7 mouse cellular contexts compared by ENCODE assay signal in the genomic region with DNA sequence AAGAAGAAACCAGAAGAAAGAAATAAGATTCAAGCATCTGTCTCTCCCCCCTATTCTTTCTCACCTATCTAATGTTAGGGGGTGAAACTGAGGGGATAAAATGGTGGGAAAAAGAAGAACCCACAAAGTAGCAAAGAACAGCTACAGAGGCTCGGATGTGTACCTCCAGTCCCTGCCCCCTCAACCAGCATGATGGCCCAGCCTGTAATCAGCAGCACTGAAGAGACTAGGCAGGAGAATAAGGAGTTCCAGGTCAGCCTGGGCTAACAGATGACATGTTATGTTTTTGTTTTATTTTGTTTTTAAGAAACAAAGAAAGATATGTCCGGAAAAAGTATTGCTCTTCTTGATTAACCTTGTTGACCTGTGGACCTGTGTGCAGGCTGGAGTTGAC. TPM values are rescaled to one million over a fixed set of nuclear protein-coding genes. Genes with fewer than 3 reads are reported as not detected.
DNase-seq lines count a peak whose midpoint lies in the region; ATAC-seq and TF ChIP-seq lines count a peak whose summit lies in the region.

No protein-coding gene starts in this region.

- no peak for TF ChIP-seq POLR2A in lung, adult 2 months (IDR thresholded peaks at IDR 0.05; ENCODE audit: borderline replicate concordance, extremely low read depth, low read depth, low read length)

- peak overlapping the region; percentile 84 for H3K4me3 ChIP-seq in lung, embryonic 16.5 days (ENCODE audit: low read length)
- no peak overlapping the region for H3K4me3 ChIP-seq in lung, adult 2 months (replicated peaks; ENCODE audit: extremely low read depth, low read depth, low read length)
- H3K4me3 ChIP-seq in forebrain, postnatal 0 days (ENCODE audit: low read depth, low read length), result peak overlapping the region; percentile 64
- peak overlapping the region in 1 of 2 experiments; percentile 64; a peak in 2 of 4 replicates for H3K4me3 ChIP-seq in liver, embryonic 14.5 days (ENCODE audit: insufficient read depth in 1 of 2, low read depth in 2 of 2, low read length in 2 of 2)
- H3K4me3 ChIP-seq in stomach, embryonic 15.5 days (replicated peaks), result no peak overlapping the region

- no peak for DNase-seq in lung, adult 2 months
- no peak for DNase-seq in forebrain, postnatal 0 days
- DNase-seq in liver, embryonic 14.5 days (ENCODE audit: low read depth in 3 of 3, low spot score in 3 of 3), result no peak
- DNase-seq in urinary bladder, postnatal 25 days (ENCODE audit: low spot score), result no peak
- no peak for DNase-seq in right cerebral cortex, adult 18-20 months

- H3K9me3 ChIP-seq in lung, embryonic 16.5 days (ENCODE audit: control insufficient read depth, low read length), result no peaks in the 10 kb centered on the region
- H3K9me3 ChIP-seq in forebrain, postnatal 0 days (ENCODE audit: low read length), result no peaks in the 10 kb centered on the region
- H3K9me3 ChIP-seq in liver, embryonic 14.5 days (ENCODE audit: control insufficient read depth, low read length), result no peaks in the 10 kb centered on the region
- H3K9me3 ChIP-seq in stomach, embryonic 15.5 days, result no peaks in the 10 kb centered on the region

- no peak overlapping the region for H3K9ac ChIP-seq in lung, embryonic 16.5 days (ENCODE audit: low read length)
- H3K9ac ChIP-seq in forebrain, postnatal 0 days, result no peak overlapping the region
- no peak overlapping the region; the same call in 1 of the 2 replicates for H3K9ac ChIP-seq in liver, embryonic 14.5 days (replicated peaks)
- no peak overlapping the region for H3K9ac ChIP-seq in stomach, embryonic 15.5 days

- 6% methylated on average over 2 of the region's 2 CpGs for WGBS in lung, embryonic 16.5 days
- WGBS in lung, adult 2 months, result 1% methylated on average over 2 of the region's 2 CpGs
- WGBS in forebrain, postnatal 0 days, result 9% methylated on average over 2 of the region's 2 CpGs
- 2% methylated on average over 2 of the region's 2 CpGs for WGBS in liver, embryonic 14.5 days (ENCODE audit: insufficient replicate concordance)
- WGBS in stomach, embryonic 15.5 days, result 2% methylated on average over 2 of the region's 2 CpGs

- TF ChIP-seq CTCF in lung, adult 2 months (IDR thresholded peaks at IDR 0.05; ENCODE audit: insufficient read depth, low read length), result no peak
- TF ChIP-seq CTCF in forebrain, postnatal 0 days (IDR thresholded peaks at IDR 0.05; ENCODE audit: low read depth), result no peak
- no peak for TF ChIP-seq CTCF in liver, embryonic 14.5 days (IDR thresholded peaks at IDR 0.05; ENCODE audit: low read depth)

- H3K4me1 ChIP-seq in lung, embryonic 16.5 days (replicated peaks; ENCODE audit: control insufficient read depth, insufficient read depth, low read length), result peaks cover 6% of the 10 kb centered on the region
- peaks cover 2% of the 10 kb centered on the region for H3K4me1 ChIP-seq in lung, adult 2 months (ENCODE audit: control insufficient read depth, insufficient read depth, low read length)
- H3K4me1 ChIP-seq in forebrain, postnatal 0 days (ENCODE audit: insufficient read depth), result peaks cover 4% of the 10 kb centered on the region
- H3K4me1 ChIP-seq in liver, embryonic 14.5 days (replicated peaks; ENCODE audit: control insufficient read depth in 2 of 2, insufficient read depth in 2 of 2, low read length in 1 of 2), result peaks cover 0 to 3% of the 10 kb centered on the region in 2 experiments; a peak in 2 of 4 replicates
- H3K4me1 ChIP-seq in stomach, embryonic 15.5 days, result peaks cover 5% of the 10 kb centered on the region; the same call in 1 of the 2 replicates

- no peak for TF ChIP-seq EP300 in liver, embryonic 14.5 days (IDR thresholded peaks at IDR 0.05; ENCODE audit: low read depth)

- H3K27me3 ChIP-seq in lung, embryonic 16.5 days (ENCODE audit: control insufficient read depth, insufficient read depth, low read depth, low read length), result no peaks in the 10 kb centered on the region
- H3K27me3 ChIP-seq in forebrain, postnatal 0 days (ENCODE audit: insufficient read depth, low read length), result no peaks in the 10 kb centered on the region
- no peaks in the 10 kb centered on the region for H3K27me3 ChIP-seq in liver, embryonic 14.5 days (ENCODE audit: control insufficient read depth, insufficient read depth, low read length)
- no peaks in the 10 kb centered on the region for H3K27me3 ChIP-seq in stomach, embryonic 15.5 days (replicated peaks)

- no peak overlapping the region for H3K27ac ChIP-seq in lung, embryonic 16.5 days (ENCODE audit: low read length)
- H3K27ac ChIP-seq in forebrain, postnatal 0 days (ENCODE audit: low read depth, low read length), result no peak overlapping the region
- no peak overlapping the region for H3K27ac ChIP-seq in liver, embryonic 14.5 days
- no peak overlapping the region for H3K27ac ChIP-seq in stomach, embryonic 15.5 days

- H3K36me3 ChIP-seq in lung, embryonic 16.5 days (ENCODE audit: control insufficient read depth, insufficient read depth, low read length), result no peaks in the 10 kb centered on the region
- peaks cover 4% of the 10 kb centered on the region; the same call in 1 of the 2 replicates for H3K36me3 ChIP-seq in forebrain, postnatal 0 days (ENCODE audit: insufficient read depth)
- H3K36me3 ChIP-seq in liver, embryonic 14.5 days (replicated peaks; ENCODE audit: control insufficient read depth, insufficient read depth, low read depth), result no peaks in the 10 kb centered on the region
- H3K36me3 ChIP-seq in stomach, embryonic 15.5 days, result no peaks in the 10 kb centered on the region

- no peak overlapping the region for H3K4me2 ChIP-seq in lung, embryonic 16.5 days (ENCODE audit: low read depth, low read length)
- peak overlapping the region; percentile 90; the same call in 1 of the 2 replicates for H3K4me2 ChIP-seq in forebrain, postnatal 0 days (ENCODE audit: low read depth)
- H3K4me2 ChIP-seq in liver, embryonic 14.5 days (ENCODE audit: low read depth), result peak overlapping the region; percentile 82
- no peak overlapping the region for H3K4me2 ChIP-seq in stomach, embryonic 15.5 days

- ATAC-seq in lung, embryonic 16.5 days (ENCODE audit: low read depth), result peak; percentile 42
- peak; percentile 6; the same call in 1 of the 2 replicates for ATAC-seq in forebrain, postnatal 0 days
- ATAC-seq in liver, embryonic 14.5 days (ENCODE audit: insufficient read depth), result peak; percentile 28; the same call in 1 of the 2 replicates
- 0 out of 2 replicates have a peak, but pooled peaks have one; percentile 11 for ATAC-seq in stomach, embryonic 15.5 days (ENCODE audit: insufficient read depth, low FRiP score, low read depth)

RNA-seq across cellular contexts. Expression of gene Atp6v0e2, which starts 33.6 kb away (rescaled TPM):
- 9.7 and 11.8 TPM in 2 replicates for polyA plus RNA-seq in lung, embryonic 16.5 days (2015; fragmentation: Nextera tagmentation; extraction: Ambion mirVana)
- 29.9 and 35.5 TPM in 2 replicates for polyA plus RNA-seq in lung, adult 2 months (2012; rRNA removed)
- 288 and 325 TPM in 2 replicates for total RNA-seq in forebrain, postnatal 0 days (2014; rRNA removed)
- polyA plus RNA-seq in forebrain, postnatal 0 days (2015; fragmentation: Nextera tagmentation; extraction: Ambion mirVana), result 384 and 414 TPM in 2 replicates
- polyA plus RNA-seq in liver, embryonic 14.5 days (2012; rRNA removed), result 0.75 and 1.0 TPM in 2 replicates
- 0.77 and 0.81 TPM in 2 replicates for polyA plus RNA-seq in liver, embryonic 14.5 days (2014; fragmentation: Nextera tagmentation; extraction: Ambion mirVana)
- 22.7 and 23.4 TPM in 2 replicates for polyA plus RNA-seq in stomach, embryonic 15.5 days (2015; fragmentation: Nextera tagmentation; extraction: Ambion mirVana)

RNA-seq across cellular contexts. Expression of gene Lrrc61, which starts 50.8 kb away (rescaled TPM):
- 5.8 and 8.8 TPM in 2 replicates for polyA plus RNA-seq in lung, embryonic 16.5 days (2015; fragmentation: Nextera tagmentation; extraction: Ambion mirVana)
- polyA plus RNA-seq in lung, adult 2 months (2012; rRNA removed), result 16.8 and 19.8 TPM in 2 replicates
- total RNA-seq in forebrain, postnatal 0 days (2014; rRNA removed), result 27.5 and 28.7 TPM in 2 replicates
- polyA plus RNA-seq in forebrain, postnatal 0 days (2015; fragmentation: Nextera tagmentation; extraction: Ambion mirVana), result 16.8 and 20.9 TPM in 2 replicates
- polyA plus RNA-seq in liver, embryonic 14.5 days (2012; rRNA removed), result 2.8 and 3.0 TPM in 2 replicates
- polyA plus RNA-seq in liver, embryonic 14.5 days (2014; fragmentation: Nextera tagmentation; extraction: Ambion mirVana), result 1.3 and 1.7 TPM in 2 replicates
- 5.4 and 9.6 TPM in 2 replicates for polyA plus RNA-seq in stomach, embryonic 15.5 days (2015; fragmentation: Nextera tagmentation; extraction: Ambion mirVana)

RNA-seq across cellular contexts. Expression of gene Sspo, which starts 55.8 kb away (rescaled TPM):
- 0.14 and 0.36 TPM in 2 replicates for polyA plus RNA-seq in lung, embryonic 16.5 days (2015; fragmentation: Nextera tagmentation; extraction: Ambion mirVana)
- 3.2 and 3.4 TPM in 2 replicates for polyA plus RNA-seq in lung, adult 2 months (2012; rRNA removed)
- total RNA-seq in forebrain, postnatal 0 days (2014; rRNA removed), result 0.24 and 1.3 TPM in 2 replicates
- polyA plus RNA-seq in forebrain, postnatal 0 days (2015; fragmentation: Nextera tagmentation; extraction: Ambion mirVana), result 0.08 and 0.27 TPM in 2 replicates
- 0.04 and 0.09 TPM in 2 replicates for polyA plus RNA-seq in liver, embryonic 14.5 days (2012; rRNA removed)
- polyA plus RNA-seq in liver, embryonic 14.5 days (2014; fragmentation: Nextera tagmentation; extraction: Ambion mirVana), result not detected in 2 replicates
- polyA plus RNA-seq in stomach, embryonic 15.5 days (2015; fragmentation: Nextera tagmentation; extraction: Ambion mirVana), result 0.26 and 0.27 TPM in 2 replicates

RNA-seq across cellular contexts. Expression of gene Zfp467, which starts 58.2 kb away (rescaled TPM):
- 21.0 and 22.6 TPM in 2 replicates for polyA plus RNA-seq in lung, embryonic 16.5 days (2015; fragmentation: Nextera tagmentation; extraction: Ambion mirVana)
- polyA plus RNA-seq in lung, adult 2 months (2012; rRNA removed), result 42.1 and 51.4 TPM in 2 replicates
- total RNA-seq in forebrain, postnatal 0 days (2014; rRNA removed), result 19.2 and 28.6 TPM in 2 replicates
- polyA plus RNA-seq in forebrain, postnatal 0 days (2015; fragmentation: Nextera tagmentation; extraction: Ambion mirVana), result 39.6 and 40.4 TPM in 2 replicates
- polyA plus RNA-seq in liver, embryonic 14.5 days (2012; rRNA removed), result 2.2 and 2.8 TPM in 2 replicates
- polyA plus RNA-seq in liver, embryonic 14.5 days (2014; fragmentation: Nextera tagmentation; extraction: Ambion mirVana), result 2.3 and 2.9 TPM in 2 replicates
- polyA plus RNA-seq in stomach, embryonic 15.5 days (2015; fragmentation: Nextera tagmentation; extraction: Ambion mirVana), result 25.3 and 26.2 TPM in 2 replicates

Comparison
In these comparisons a context has a peak if more than half of its experiments do, and no peak if none do; other contexts are left out.
1. H3K4me3 ChIP-seq: peak in lung, embryonic 16.5 days (single experiment) and forebrain, postnatal 0 days (single experiment); none in lung, adult 2 months (single experiment) and stomach, embryonic 15.5 days (single experiment).
2. H3K4me2 ChIP-seq: peak in forebrain, postnatal 0 days (single experiment) and liver, embryonic 14.5 days (single experiment); none in lung, embryonic 16.5 days (single experiment) and stomach, embryonic 15.5 days (single experiment).
3. RNA of gene Atp6v0e2, which starts 33.6 kb away (polyA plus RNA-seq): 384 to 414 TPM in forebrain, postnatal 0 days; 29.9 to 35.5 TPM in lung, adult 2 months, 22.7 to 23.4 TPM in stomach, embryonic 15.5 days, 9.7 to 11.8 TPM in lung, embryonic 16.5 days and 0.75 to 1.0 TPM in liver, embryonic 14.5 days; every median in the first group is over 10 times any median in the second.
4. Peak in every context shown above with its lines, with median percentiles within 50 percentile points of each other: ATAC-seq.